Mouse (Mus musculus) embryonic facial prominence, embryonic 12.5 days (tissue): ENCODE measurements around the gene S1pr4. TPM values are rescaled to one million over a fixed set of nuclear protein-coding genes. Genes with fewer than 3 reads are reported as not detected.

Experiments used
- ATAC-seq: fragments of 200-750 bp; cut with Nextera tagmentation; 2 replicates; pipeline ENCODE4 v1.8.0; 2017; ENCODE audit not compliant: insufficient number of reproducible peaks, insufficient read depth, low FRiP score, low TSS enrichment
- H3K27ac ChIP-seq: fragments of 300-500 bp; sonication (generic); 2 replicates; pipeline ENCODE4 v1.5.1; 2016; ENCODE audit warnings: mild to moderate bottlenecking
- H3K27me3 ChIP-seq: fragments of 300-500 bp; sonication (generic); 2 replicates; pipeline ENCODE4 v1.6.1; 2016; ENCODE audit warnings: mild to moderate bottlenecking, moderate library complexity
- H3K36me3 ChIP-seq: fragments of 300-500 bp; sonication (generic); 2 replicates; pipeline ENCODE4 v1.6.1; 2016; ENCODE audit warnings: mild to moderate bottlenecking
- H3K4me1 ChIP-seq: fragments of 300-500 bp; sonication (generic); 2 replicates; pipeline ENCODE4 v1.6.1; 2016
- H3K4me2 ChIP-seq: fragments of 300-500 bp; sonication (generic); replicated peaks from 2 replicates; pipeline ENCODE4 v1.6.1; 2016; ENCODE audit warnings: mild to moderate bottlenecking, moderate library complexity
- H3K4me3 ChIP-seq: fragments of 300-500 bp; sonication (generic); 2 replicates; pipeline ENCODE4 v1.5.1; 2016; ENCODE audit warnings: mild to moderate bottlenecking
- H3K9ac ChIP-seq: fragments of 300-500 bp; sonication (generic); 2 replicates; pipeline ENCODE4 v1.6.1; 2016; ENCODE audit warnings: mild to moderate bottlenecking, moderate library complexity
- H3K9me3 ChIP-seq: fragments of 300-500 bp; sonication (generic); 2 replicates; pipeline ENCODE4 v1.6.1; 2016; ENCODE audit warnings: mild to moderate bottlenecking, moderate library complexity
- WGBS: fragments of 180-500 bp; shearing (Covaris S2); methylation state at CpG from one replicate; pipeline ENCODE4 v1.1.7; 2016; 5-methylcytosine and 5-hydroxymethylcytosine counted together
- polyA plus RNA-seq: library from polyadenylated mRNA; unstranded; fragments of >200 nt; fragmentation: Nextera tagmentation; extraction: Ambion mirVana; gene quantifications from 2 replicates; pipeline ENCODE4 v1.2.1, GENCODE M21; 2016

S1pr4 gene
- polyA plus RNA-seq, 1 experiment from 2014 or later = 0.58 TPM

DNA sequence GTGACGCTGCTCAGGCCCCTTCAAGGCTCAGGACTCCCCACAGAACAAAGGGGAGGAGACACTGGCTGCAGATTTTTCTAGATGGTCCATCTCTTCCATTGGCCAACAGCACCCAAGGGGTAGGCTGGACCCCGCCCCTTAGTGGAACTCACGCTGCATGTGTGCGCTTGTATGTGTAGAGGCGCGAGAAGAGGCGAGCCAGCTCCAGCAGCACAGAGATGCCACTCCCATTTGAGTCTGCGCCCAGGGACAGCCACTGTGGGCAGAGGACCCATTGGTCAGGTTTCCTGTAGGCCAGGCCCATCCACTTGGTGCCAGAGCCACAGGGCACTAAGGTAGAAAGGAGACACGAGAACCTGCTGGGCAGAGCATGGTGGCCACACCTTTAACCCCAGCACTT is 8.9 kb downstream of the S1pr4 start:
- H3K4me3 ChIP-seq = no peak overlapping the region
- H3K9me3 ChIP-seq = no peaks in the 10 kb centered on the region
- WGBS = 92% methylated on average over 9 of the region's 9 CpGs
- H3K4me2 ChIP-seq = no peak overlapping the region
- peaks cover 22% of the 10 kb centered on the region for H3K4me1 ChIP-seq
- H3K27ac ChIP-seq = no peak overlapping the region
- no peak for ATAC-seq
- H3K36me3 ChIP-seq = peaks cover 73% of the 10 kb centered on the region
- no peaks in the 10 kb centered on the region for H3K27me3 ChIP-seq
- no peak overlapping the region for H3K9ac ChIP-seq

DNA sequence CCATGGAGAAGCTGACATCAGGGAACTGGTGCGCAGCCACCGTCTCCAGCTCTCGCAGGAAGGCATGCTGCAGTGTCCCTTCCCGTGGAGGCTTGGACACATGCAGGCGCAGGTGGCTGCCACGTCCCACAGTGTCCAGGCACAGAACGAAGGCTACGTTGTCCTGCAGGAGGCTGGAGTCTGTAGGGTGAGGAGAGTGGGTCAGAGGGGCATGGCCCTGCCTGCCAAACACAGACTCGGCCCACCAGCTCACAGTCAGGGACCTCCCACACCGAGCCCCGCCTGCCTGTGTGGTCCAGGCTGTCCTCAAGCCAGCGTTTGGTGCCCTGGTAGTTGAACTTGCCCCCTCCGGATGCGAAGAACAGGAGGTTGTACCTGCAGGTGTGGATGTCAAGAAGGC is 10.0 kb downstream of the S1pr4 start:
- Histone ChIP-seq H3K36me3 (peaks cover 73% of the 10 kb centered on the region), H3K9me3 (no peaks in the 10 kb centered on the region), H3K4me2 (no peak overlapping the region), H3K9ac (no peak overlapping the region), H3K27me3 (no peaks in the 10 kb centered on the region), H3K4me1 (peaks cover 15% of the 10 kb centered on the region), H3K4me3 (no peak overlapping the region), H3K27ac (no peak overlapping the region)
- 89% methylated on average over 14 of the region's 14 CpGs for WGBS
- no peak for ATAC-seq

GRCm38 (mm10) chr10:81488081-81488480 is 11.9 kb downstream of the S1pr4 start:
- ATAC-seq = no peak
- Histone ChIP-seq H3K4me1 (no peaks in the 10 kb centered on the region), H3K4me3 (no peak overlapping the region), H3K27ac (no peak overlapping the region), H3K9me3 (no peaks in the 10 kb centered on the region), H3K4me2 (no peak overlapping the region), H3K36me3 (peaks cover 69% of the 10 kb centered on the region), H3K9ac (no peak overlapping the region), H3K27me3 (peaks cover under 1% of the 10 kb centered on the region; the same call in 1 of the 2 replicates)
- 86% methylated on average over 11 of the region's 11 CpGs for WGBS

DNA sequence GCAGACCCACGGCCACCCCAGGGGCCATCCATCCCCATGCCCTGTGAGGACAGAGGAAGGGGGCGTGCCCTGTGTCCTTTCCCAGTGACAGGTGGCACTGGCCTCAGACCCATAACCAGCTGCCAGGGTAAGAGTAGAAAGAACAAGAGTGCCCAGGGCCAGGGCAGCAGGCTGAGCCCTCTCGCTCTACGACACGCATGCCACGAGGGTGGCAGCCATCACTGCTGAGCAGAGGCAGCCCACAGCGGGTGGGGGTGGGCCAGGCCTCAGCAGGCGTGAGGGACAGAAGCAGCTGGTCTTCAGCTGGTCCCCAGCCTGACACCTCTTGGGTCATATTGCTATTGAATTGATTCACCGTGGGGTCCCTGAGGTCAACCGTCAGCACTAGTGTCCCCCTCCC is 13.4 kb downstream of the S1pr4 start:
- Histone ChIP-seq H3K27ac (no peak overlapping the region), H3K4me2 (no peak overlapping the region), H3K4me1 (peaks cover 4% of the 10 kb centered on the region; the same call in 1 of the 2 replicates), H3K4me3 (no peak overlapping the region), H3K9ac (no peak overlapping the region), H3K27me3 (peaks cover 17% of the 10 kb centered on the region), H3K36me3 (peaks cover 53% of the 10 kb centered on the region), H3K9me3 (no peaks in the 10 kb centered on the region)
- WGBS = 84% methylated on average over 10 of the region's 10 CpGs
- no peak for ATAC-seq

GRCm38 (mm10) chr10:81485479-81486018 is 14.4 kb downstream of the S1pr4 start:
- no peak overlapping the region for H3K9ac ChIP-seq
- ATAC-seq = no peak
- H3K27me3 ChIP-seq = peaks cover 26% of the 10 kb centered on the region
- no peak overlapping the region for H3K4me3 ChIP-seq
- H3K4me2 ChIP-seq = no peak overlapping the region
- H3K27ac ChIP-seq = no peak overlapping the region
- WGBS = 70% methylated on average over 7 of the region's 7 CpGs
- no peaks in the 10 kb centered on the region for H3K9me3 ChIP-seq
- peaks cover 4% of the 10 kb centered on the region; the same call in 1 of the 2 replicates for H3K4me1 ChIP-seq
- peaks cover 44% of the 10 kb centered on the region for H3K36me3 ChIP-seq

DNA sequence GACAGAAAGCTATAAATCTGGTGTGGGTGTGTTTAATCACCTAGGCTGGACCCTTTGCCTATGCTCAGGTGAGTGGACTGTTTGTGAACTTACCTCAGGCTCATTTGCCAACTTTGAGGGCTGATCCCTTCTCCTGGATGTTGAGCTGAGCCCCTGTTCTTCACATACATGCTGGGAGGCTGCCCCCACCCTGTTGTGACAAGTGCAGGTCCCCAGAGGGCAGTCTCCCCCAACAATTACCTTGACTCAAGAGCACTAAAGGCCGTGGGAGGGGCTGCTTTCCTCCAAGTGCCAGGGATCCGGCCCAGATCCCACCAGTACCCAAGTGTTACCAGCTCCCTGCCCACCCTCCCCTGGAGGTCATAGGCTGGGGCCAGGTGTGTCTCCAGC is 14.9 kb downstream of the S1pr4 start:
- Histone ChIP-seq H3K4me2 (no peak overlapping the region), H3K36me3 (peaks cover 39% of the 10 kb centered on the region), H3K4me3 (no peak overlapping the region), H3K27me3 (peaks cover 31% of the 10 kb centered on the region), H3K9me3 (no peaks in the 10 kb centered on the region), H3K4me1 (peaks cover 4% of the 10 kb centered on the region; the same call in 1 of the 2 replicates), H3K27ac (no peak overlapping the region), H3K9ac (no peak overlapping the region)
- 29% methylated on average over 2 of the region's 2 CpGs for WGBS
- no peak for ATAC-seq

DNA sequence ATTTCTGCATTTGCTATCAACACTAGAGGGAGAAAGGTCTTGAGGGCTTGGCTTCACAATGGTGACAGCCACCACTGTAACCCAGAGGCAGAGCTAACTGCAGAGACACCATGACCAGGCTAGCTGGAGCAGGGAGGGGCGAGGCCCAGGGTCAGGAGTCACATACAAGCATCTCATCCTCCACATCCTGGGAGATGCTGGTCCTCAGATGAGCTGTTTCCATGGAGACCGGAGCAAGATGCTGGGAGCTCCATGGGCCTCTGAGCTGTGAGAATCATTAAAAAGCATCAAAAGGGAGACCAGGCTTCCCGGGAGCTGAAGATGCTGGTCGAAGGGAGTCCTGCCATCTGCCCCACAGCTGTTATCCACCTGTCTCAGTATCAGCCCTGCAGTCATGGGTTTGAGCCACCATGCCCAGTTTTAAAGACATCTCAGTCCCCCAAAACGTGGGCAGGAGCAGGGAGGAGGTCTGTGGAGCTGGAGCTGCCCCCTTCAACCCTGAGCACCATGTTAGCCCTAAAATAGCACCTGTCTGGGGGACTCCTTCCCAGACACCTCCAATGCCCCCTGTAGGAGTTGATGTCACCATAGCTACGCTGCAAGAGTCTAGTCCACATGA is 15.4 kb downstream of the S1pr4 start:
- Histone ChIP-seq H3K36me3 (peaks cover 34% of the 10 kb centered on the region), H3K4me3 (no peak overlapping the region), H3K27me3 (peaks cover 36% of the 10 kb centered on the region), H3K9ac (no peak overlapping the region), H3K9me3 (no peaks in the 10 kb centered on the region), H3K4me2 (no peak overlapping the region), H3K27ac (no peak overlapping the region), H3K4me1 (peaks cover 4% of the 10 kb centered on the region; the same call in 1 of the 2 replicates)
- ATAC-seq = no peak
- WGBS = 62% methylated on average over 6 of the region's 6 CpGs

GRCm38 (mm10) chr10:81483983-81484382 is 15.9 kb downstream of the S1pr4 start:
- Histone ChIP-seq H3K9me3 (no peaks in the 10 kb centered on the region), H3K36me3 (peaks cover 29% of the 10 kb centered on the region), H3K4me3 (no peak overlapping the region), H3K27me3 (peaks cover 36% of the 10 kb centered on the region), H3K4me1 (peaks cover 4% of the 10 kb centered on the region; the same call in 1 of the 2 replicates), H3K4me2 (no peak overlapping the region), H3K9ac (no peak overlapping the region), H3K27ac (no peak overlapping the region)
- no peak for ATAC-seq
- 18% methylated on average over 9 of the region's 9 CpGs for WGBS

- Histone ChIP-seq H3K9me3 (no peaks in the 10 kb centered on the region), H3K4me2 (peak within 1 kb of the TSS; percentile 78), H3K9ac (peak within 1 kb of the TSS; percentile 53), H3K4me1 (peaks cover 4% of the 10 kb centered on the region; the same call in 1 of the 2 replicates), H3K27ac (no peak within 1 kb of the TSS), H3K27me3 (peaks cover 36% of the 10 kb centered on the region), H3K36me3 (peaks cover 14% of the 10 kb centered on the region), H3K4me3 (peak within 1 kb of the TSS; percentile 46)
- ATAC-seq = no peak
- under 1% methylated on average over 36 of the region's 36 CpGs for WGBS
Measured at GRCm38 (mm10) chr10:81482533-81482889, 17.4 kb downstream of the S1pr4 start, which contains the start of gene Celf5. Celf5 (minus strand) TSS chr10:81482709.

DNA sequence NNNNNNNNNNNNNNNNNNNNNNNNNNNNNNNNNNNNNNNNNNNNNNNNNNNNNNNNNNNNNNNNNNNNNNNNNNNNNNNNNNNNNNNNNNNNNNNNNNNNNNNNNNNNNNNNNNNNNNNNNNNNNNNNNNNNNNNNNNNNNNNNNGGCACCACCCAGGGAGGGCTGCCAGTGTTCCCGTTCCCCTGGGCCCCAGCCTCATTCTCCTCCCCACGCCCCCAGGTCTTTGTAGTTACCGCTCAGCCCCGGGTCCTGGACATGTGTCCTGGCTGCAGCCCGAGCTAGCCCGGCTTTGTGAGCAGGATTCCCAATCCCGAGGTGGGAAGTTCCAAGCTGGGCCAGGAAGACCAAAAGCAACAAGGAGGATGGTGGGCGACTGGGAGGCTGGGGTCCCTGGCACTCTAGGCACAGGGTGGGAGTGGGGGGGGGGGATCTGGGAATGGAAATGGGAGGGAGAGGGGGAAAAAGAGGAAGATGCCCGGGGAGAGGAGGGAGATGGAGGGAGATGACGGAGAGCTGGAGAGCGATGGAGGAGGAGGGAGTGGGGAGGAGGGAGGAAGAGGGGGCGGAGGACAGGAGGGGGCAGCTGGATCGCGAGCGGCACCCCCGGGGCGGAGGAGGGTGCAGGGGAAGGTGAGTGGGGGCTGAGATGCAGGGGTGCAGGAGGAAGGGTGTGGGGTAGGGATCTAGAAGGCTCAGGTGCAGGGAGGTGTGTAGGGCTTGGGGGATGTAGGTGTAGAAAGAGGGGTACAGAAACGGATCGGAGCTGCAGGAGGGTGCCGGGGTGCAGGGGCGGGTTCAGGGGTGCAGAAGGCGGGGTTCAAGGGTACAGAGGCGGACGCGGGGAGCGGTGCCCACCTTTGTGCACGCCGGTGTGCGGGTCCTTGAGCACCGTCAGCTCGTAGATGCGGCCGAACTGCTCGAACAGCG is 18.1 kb downstream of the S1pr4 start:
- 6% methylated on average over 30 of the region's 35 CpGs for WGBS
- Histone ChIP-seq H3K4me3 (peak overlapping the region; percentile 46), H3K27me3 (peaks cover 36% of the 10 kb centered on the region), H3K27ac (no peak overlapping the region), H3K9me3 (no peaks in the 10 kb centered on the region), H3K4me2 (peak overlapping the region; percentile 78), H3K9ac (peak overlapping the region; percentile 53), H3K36me3 (peaks cover 8% of the 10 kb centered on the region), H3K4me1 (peaks cover 4% of the 10 kb centered on the region; the same call in 1 of the 2 replicates)
- no peak for ATAC-seq

GRCm38 (mm10) chr10:81474461-81474860 is 25.5 kb downstream of the S1pr4 start:
- Histone ChIP-seq H3K9me3 (no peaks in the 10 kb centered on the region), H3K4me3 (no peak overlapping the region), H3K9ac (no peak overlapping the region), H3K4me1 (peaks cover 7% of the 10 kb centered on the region), H3K27ac (no peak overlapping the region), H3K36me3 (no peaks in the 10 kb centered on the region), H3K4me2 (no peak overlapping the region), H3K27me3 (peaks cover 61% of the 10 kb centered on the region)
- ATAC-seq = no peak
- 83% methylated on average over 10 of the region's 10 CpGs for WGBS
